Mouse (Mus musculus): ENCODE measurements around the gene Mak. TPM values are rescaled to one million over a fixed set of nuclear protein-coding genes. Genes with fewer than 3 reads are reported as not detected.

Mak gene
- polyA plus RNA-seq, 1 experiment from 2014 or later: 0.76 TPM

- Histone ChIP-seq H3K9me3 (ENCODE audit: control insufficient read depth, low read length) (no peaks in the 10 kb centered on the region), H3K4me2 (ENCODE audit: low read depth) (no peak overlapping the region), H3K9ac (ENCODE audit: low read length) (no peak overlapping the region), H3K27me3 (ENCODE audit: control insufficient read depth, insufficient read depth, low read length) (no peaks in the 10 kb centered on the region), H3K4me1 (ENCODE audit: control insufficient read depth, insufficient read depth, low read length) (no peaks in the 10 kb centered on the region), H3K36me3 (ENCODE audit: control insufficient read depth, insufficient read depth, low read length) (no peaks in the 10 kb centered on the region), H3K4me3 (ENCODE audit: low read depth, low read length) (no peak overlapping the region), H3K27ac (ENCODE audit: low read depth, low read length) (no peak overlapping the region)
- WGBS: 79% methylated on average over 12 of the region's 12 CpGs
- DNase-seq (ENCODE audit: low spot score) (no peak), ATAC-seq (ENCODE audit: insufficient read depth, low FRiP score, low TSS enrichment) (no peak)
These were observed 24.5 kb upstream of the Mak start for GRCm38 (mm10) chr13:41103841-41104525.

- no peak for ATAC-seq (ENCODE audit: insufficient read depth, low FRiP score, low TSS enrichment)
- Histone ChIP-seq H3K9me3 (ENCODE audit: control insufficient read depth, low read length) (no peaks in the 10 kb centered on the region), H3K4me2 (ENCODE audit: low read depth) (no peak overlapping the region), H3K27me3 (ENCODE audit: control insufficient read depth, insufficient read depth, low read length) (no peaks in the 10 kb centered on the region), H3K9ac (ENCODE audit: low read length) (no peak overlapping the region), H3K27ac (ENCODE audit: low read depth, low read length) (no peak overlapping the region), H3K4me3 (ENCODE audit: low read depth, low read length) (no peak overlapping the region), H3K36me3 (ENCODE audit: control insufficient read depth, insufficient read depth, low read length) (no peaks in the 10 kb centered on the region), H3K4me1 (ENCODE audit: control insufficient read depth, insufficient read depth, low read length) (no peaks in the 10 kb centered on the region)
- 91% methylated on average over 2 of the region's 2 CpGs for WGBS
- DNase-seq (ENCODE audit: low spot score): no peak
These were observed 20.5 kb upstream of the Mak start for GRCm38 (mm10) chr13:41100031-41100430.

GRCm38 (mm10) chr13:41098325-41098724 is 18.8 kb upstream of the Mak start:
- DNase-seq (ENCODE audit: low spot score) (no peak), ATAC-seq (ENCODE audit: insufficient read depth, low FRiP score, low TSS enrichment) (no peak)
- Histone ChIP-seq H3K4me3 (ENCODE audit: low read depth, low read length) (no peak overlapping the region), H3K4me2 (ENCODE audit: low read depth) (no peak overlapping the region), H3K9me3 (ENCODE audit: control insufficient read depth, low read length) (no peaks in the 10 kb centered on the region), H3K36me3 (ENCODE audit: control insufficient read depth, insufficient read depth, low read length) (no peaks in the 10 kb centered on the region), H3K9ac (ENCODE audit: low read length) (no peak overlapping the region), H3K27ac (ENCODE audit: low read depth, low read length) (no peak overlapping the region), H3K4me1 (ENCODE audit: control insufficient read depth, insufficient read depth, low read length) (no peaks in the 10 kb centered on the region), H3K27me3 (ENCODE audit: control insufficient read depth, insufficient read depth, low read length) (no peaks in the 10 kb centered on the region)
- WGBS: 90% methylated on average over 15 of the region's 15 CpGs

- ATAC-seq (ENCODE audit: insufficient read depth, low FRiP score, low TSS enrichment): no peak
- H3K4me2 ChIP-seq (ENCODE audit: low read depth): no peak overlapping the region
- no peak for DNase-seq (ENCODE audit: low spot score)
- no peaks in the 10 kb centered on the region for H3K36me3 ChIP-seq (ENCODE audit: control insufficient read depth, insufficient read depth, low read length)
- H3K27me3 ChIP-seq (ENCODE audit: control insufficient read depth, insufficient read depth, low read length): no peaks in the 10 kb centered on the region
- H3K9me3 ChIP-seq (ENCODE audit: control insufficient read depth, low read length): no peaks in the 10 kb centered on the region
- no peak overlapping the region for H3K9ac ChIP-seq (ENCODE audit: low read length)
- H3K27ac ChIP-seq (ENCODE audit: low read depth, low read length): no peak overlapping the region
- H3K4me3 ChIP-seq (ENCODE audit: low read depth, low read length): no peak overlapping the region
- H3K4me1 ChIP-seq (ENCODE audit: control insufficient read depth, insufficient read depth, low read length): no peaks in the 10 kb centered on the region
- WGBS: 86% methylated on average over 16 of the region's 16 CpGs
These were observed 18.0 kb upstream of the Mak start for GRCm38 (mm10) chr13:41097324-41098058.

- no peak overlapping the region for H3K4me3 ChIP-seq (ENCODE audit: low read depth, low read length)
- DNase-seq (ENCODE audit: low spot score) (no peak), ATAC-seq (ENCODE audit: insufficient read depth, low FRiP score, low TSS enrichment) (no peak)
- 81% methylated on average over 10 of the region's 10 CpGs for WGBS
- H3K27ac ChIP-seq (ENCODE audit: low read depth, low read length): no peak overlapping the region
- no peak overlapping the region for H3K4me2 ChIP-seq (ENCODE audit: low read depth)
- H3K4me1 ChIP-seq (ENCODE audit: control insufficient read depth, insufficient read depth, low read length): no peaks in the 10 kb centered on the region
- H3K9ac ChIP-seq (ENCODE audit: low read length): no peak overlapping the region
- H3K36me3 ChIP-seq (ENCODE audit: control insufficient read depth, insufficient read depth, low read length): no peaks in the 10 kb centered on the region
- H3K9me3 ChIP-seq (ENCODE audit: control insufficient read depth, low read length): no peaks in the 10 kb centered on the region
- H3K27me3 ChIP-seq (ENCODE audit: control insufficient read depth, insufficient read depth, low read length): no peaks in the 10 kb centered on the region
These were observed 14.7 kb upstream of the Mak start for GRCm38 (mm10) chr13:41094160-41094559.

GRCm38 (mm10) chr13:41091271-41091670 is 11.8 kb upstream of the Mak start:
- WGBS: 34% methylated on average over 10 of the region's 10 CpGs
- H3K9ac ChIP-seq (ENCODE audit: low read length): no peak overlapping the region
- 0 out of 2 replicates have a peak overlapping the region, but pooled peaks have one; percentile 20 for H3K4me2 ChIP-seq (ENCODE audit: low read depth)
- H3K27ac ChIP-seq (ENCODE audit: low read depth, low read length): no peak overlapping the region
- H3K4me3 ChIP-seq (ENCODE audit: low read depth, low read length): no peak overlapping the region
- no peak for ATAC-seq (ENCODE audit: insufficient read depth, low FRiP score, low TSS enrichment)
- DNase-seq (ENCODE audit: low spot score): peak; percentile 18
- no peaks in the 10 kb centered on the region for H3K4me1 ChIP-seq (ENCODE audit: control insufficient read depth, insufficient read depth, low read length)
- H3K27me3 ChIP-seq (ENCODE audit: control insufficient read depth, insufficient read depth, low read length): no peaks in the 10 kb centered on the region
- H3K36me3 ChIP-seq (ENCODE audit: control insufficient read depth, insufficient read depth, low read length): no peaks in the 10 kb centered on the region
- H3K9me3 ChIP-seq (ENCODE audit: control insufficient read depth, low read length): no peaks in the 10 kb centered on the region

- no peaks in the 10 kb centered on the region for H3K4me1 ChIP-seq (ENCODE audit: control insufficient read depth, insufficient read depth, low read length)
These were observed 9.2 kb upstream of the Mak start for GRCm38 (mm10) chr13:41088746-41089145.

GRCm38 (mm10) chr13:41085140-41085539 is 5.6 kb upstream of the Mak start:
- Histone ChIP-seq H3K27ac (ENCODE audit: low read depth, low read length) (no peak overlapping the region), H3K4me1 (ENCODE audit: control insufficient read depth, insufficient read depth, low read length) (no peaks in the 10 kb centered on the region), H3K4me2 (ENCODE audit: low read depth) (no peak overlapping the region), H3K9ac (ENCODE audit: low read length) (no peak overlapping the region), H3K4me3 (ENCODE audit: low read depth, low read length) (no peak overlapping the region), H3K27me3 (ENCODE audit: control insufficient read depth, insufficient read depth, low read length) (no peaks in the 10 kb centered on the region), H3K36me3 (ENCODE audit: control insufficient read depth, insufficient read depth, low read length) (no peaks in the 10 kb centered on the region), H3K9me3 (ENCODE audit: control insufficient read depth, low read length) (no peaks in the 10 kb centered on the region)
- WGBS: 14% methylated on average over 2 of the region's 2 CpGs
- ATAC-seq (ENCODE audit: insufficient read depth, low FRiP score, low TSS enrichment): no peak
- no peak for DNase-seq (ENCODE audit: low spot score)

More at GRCm38 (mm10) chr13:41088746-41089145, 9.2 kb upstream of the Mak start:
- ATAC-seq (ENCODE audit: insufficient read depth, low FRiP score, low TSS enrichment): no peak
- no peak overlapping the region for H3K4me3 ChIP-seq (ENCODE audit: low read depth, low read length)
- no peak overlapping the region for H3K9ac ChIP-seq (ENCODE audit: low read length)
- no peak overlapping the region for H3K27ac ChIP-seq (ENCODE audit: low read depth, low read length)
- H3K27me3 ChIP-seq (ENCODE audit: control insufficient read depth, insufficient read depth, low read length): no peaks in the 10 kb centered on the region
- no peaks in the 10 kb centered on the region for H3K36me3 ChIP-seq (ENCODE audit: control insufficient read depth, insufficient read depth, low read length)
- no peak for DNase-seq (ENCODE audit: low spot score)
- no peak overlapping the region for H3K4me2 ChIP-seq (ENCODE audit: low read depth)
- H3K9me3 ChIP-seq (ENCODE audit: control insufficient read depth, low read length): no peaks in the 10 kb centered on the region

GRCm38 (mm10) chr13:41084521-41084920 is 5.0 kb upstream of the Mak start:
- ATAC-seq (ENCODE audit: insufficient read depth, low FRiP score, low TSS enrichment) (no peak), DNase-seq (ENCODE audit: low spot score) (no peak)
- H3K27me3 ChIP-seq (ENCODE audit: control insufficient read depth, insufficient read depth, low read length): no peaks in the 10 kb centered on the region
- H3K36me3 ChIP-seq (ENCODE audit: control insufficient read depth, insufficient read depth, low read length): no peaks in the 10 kb centered on the region
- H3K4me1 ChIP-seq (ENCODE audit: control insufficient read depth, insufficient read depth, low read length): no peaks in the 10 kb centered on the region
- 82% methylated on average over 3 of the region's 3 CpGs for WGBS
- no peak overlapping the region for H3K4me2 ChIP-seq (ENCODE audit: low read depth)
- no peak overlapping the region for H3K4me3 ChIP-seq (ENCODE audit: low read depth, low read length)
- no peak overlapping the region for H3K27ac ChIP-seq (ENCODE audit: low read depth, low read length)
- H3K9me3 ChIP-seq (ENCODE audit: control insufficient read depth, low read length): no peaks in the 10 kb centered on the region
- H3K9ac ChIP-seq (ENCODE audit: low read length): no peak overlapping the region
